Mouse (Mus musculus) ES-E14 (cell line): ENCODE data around the gene Glycam1. TPM values are rescaled to one million over a fixed set of nuclear protein-coding genes. Genes with fewer than 3 reads are reported as not detected.

Experiments used
- DNase-seq: peaks from one replicate; pipeline ENCODE4 v3.0.0-alpha.2; 2013; ENCODE audit warnings: low read depth, low spot score
- H3K27ac ChIP-seq: 2 replicates; pipeline ENCODE4 v1.5.1; 2012; ENCODE audit warnings: low read depth, mild to moderate bottlenecking, low read length, moderate library complexity, mixed read lengths; ENCODE audit not compliant: poor library complexity, insufficient read depth, severe bottlenecking
- H3K36me3 ChIP-seq: 2 replicates; pipeline ENCODE4 v1.6.1; 2012; ENCODE audit warnings: mild to moderate bottlenecking, low read length, moderate library complexity, mixed read lengths; ENCODE audit not compliant: control insufficient read depth, poor library complexity, insufficient read depth, severe bottlenecking
- H3K4me1 ChIP-seq, 2 experiments: fragments of 150-350 bp in 1 of 2; sonication (generic) in 1 of 2; 2 replicates each; pipeline ENCODE4 v1.6.1; 2012; ENCODE audit warnings: low read length in 2 of 2, mild to moderate bottlenecking in 1 of 2, mixed read lengths in 1 of 2; ENCODE audit not compliant: control insufficient read depth in 2 of 2, insufficient read depth in 2 of 2, poor library complexity in 1 of 2
- H3K4me3 ChIP-seq, 2 experiments: fragments of 150-350 bp in 1 of 2; sonication (generic) in 1 of 2; 2 replicates each; pipeline ENCODE4 v1.5.1; 2012; ENCODE audit warnings: low read length in 2 of 2, low read depth in 1 of 2, mild to moderate bottlenecking in 1 of 2, mixed read lengths in 1 of 2; ENCODE audit not compliant: insufficient read depth in 1 of 2, poor library complexity in 1 of 2, severe bottlenecking in 1 of 2
- H3K9ac ChIP-seq: 2 replicates; pipeline ENCODE4 v1.6.1; 2012; ENCODE audit warnings: low read depth, mild to moderate bottlenecking, low read length, mixed read lengths; ENCODE audit not compliant: poor library complexity, insufficient read depth, severe bottlenecking
- H3K9me3 ChIP-seq: fragments of 150-350 bp; sonication (generic); 2 replicates; pipeline ENCODE4 v1.6.1; 2012; ENCODE audit warnings: low read depth, mild to moderate bottlenecking, low read length; ENCODE audit not compliant: control insufficient read depth, insufficient read depth
- CHD2 ChIP-seq: IDR thresholded peaks from 2 replicates; pipeline ENCODE4 v1.6.1; 2014; ENCODE audit warnings: mild to moderate bottlenecking, low read depth, low read length, inconsistent platforms
- HCFC1 ChIP-seq: IDR thresholded peaks from 2 replicates; pipeline ENCODE4 v1.6.1; 2012; ENCODE audit warnings: low read length, inconsistent platforms, borderline replicate concordance; ENCODE audit not compliant: insufficient read depth
- MAFK ChIP-seq: IDR thresholded peaks from 2 replicates; pipeline ENCODE4 v1.6.1; 2014; ENCODE audit warnings: mild to moderate bottlenecking, low read depth, low read length, inconsistent platforms; ENCODE audit not compliant: insufficient read depth
- ZC3H11A ChIP-seq: IDR thresholded peaks from 2 replicates; pipeline ENCODE4 v1.6.1; 2012; ENCODE audit warnings: low read depth, mild to moderate bottlenecking, inconsistent platforms, low read length, borderline replicate concordance
- ZNF384 ChIP-seq: IDR thresholded peaks from 2 replicates; pipeline ENCODE4 v1.6.1; 2012; ENCODE audit warnings: low read depth, low read length, inconsistent platforms
- in situ Hi-C, 2 experiments: fragments of 600-800 bp; cut with MboI; formaldehyde crosslinking; loops; one replicate each; pipeline ENCODE4 v1.15.1; 2025; ENCODE audit warnings: low sequenced_read_pairs in 2 of 2, inconsistent platforms in 1 of 2; ENCODE audit not compliant: unreplicated experiment in 2 of 2
- total RNA-seq: library from RNA; depleted of rRNA; stranded (reverse); fragments of 300-350 nt; gene quantifications from 2 replicates; pipeline ENCODE4 v1.2.3, GENCODE M21; 2012

Glycam1 gene
- total RNA-seq, 1 experiment, result not detected

GRCm38 (mm10) chr15:103519386-103520378 lies 45.2 kb downstream of the Glycam1 start:
- in situ Hi-C loops, result no loop called here
- Histone ChIP-seq H3K4me1 (peaks cover 17 to 38% of the 10 kb centered on the region in 2 experiments; a peak in 3 of 4 replicates), H3K9me3 (no peaks in the 10 kb centered on the region), H3K36me3 (peaks cover 7% of the 10 kb centered on the region; the same call in 1 of the 2 replicates), H3K27ac (peak overlapping the region; percentile 96), H3K9ac (0 out of 2 replicates have a peak overlapping the region, but pooled peaks have one; percentile 10), H3K4me3 (no peak overlapping the region)
- DNase-seq, result peak; percentile 70
- TF ChIP-seq ZC3H11A (no peak), MAFK (0 out of 2 replicates have a peak, but pooled peaks have one; percentile 24)

- in situ Hi-C loops, result no loop called here
- Histone ChIP-seq H3K4me3 (peak overlapping the region in 1 of 2 experiments; percentile 4; a peak in 2 of 4 replicates), H3K9me3 (no peaks in the 10 kb centered on the region), H3K27ac (peak overlapping the region; percentile 96), H3K9ac (peak overlapping the region; percentile 20; the same call in 1 of the 2 replicates), H3K4me1 (peaks cover 17 to 37% of the 10 kb centered on the region in 2 experiments; a peak in 3 of 4 replicates), H3K36me3 (peaks cover 2% of the 10 kb centered on the region; the same call in 1 of the 2 replicates)
- no peak for TF ChIP-seq ZNF384
- no peak for DNase-seq
Observed at GRCm38 (mm10) chr15:103518600-103519385, 46.1 kb downstream of the Glycam1 start.

- TF ChIP-seq HCFC1 (no peak), ZNF384 (no peak), MAFK (no peak), CHD2 (no peak), ZC3H11A (no peak)
- Histone ChIP-seq H3K4me3 (peak overlapping the region in 1 of 2 experiments; percentile 87; a peak in 2 of 4 replicates), H3K27ac (no peak overlapping the region), H3K4me1 (peaks cover 6 to 18% of the 10 kb centered on the region in 2 experiments; a peak in 2 of 4 replicates), H3K36me3 (no peaks in the 10 kb centered on the region), H3K9ac (no peak overlapping the region), H3K9me3 (no peaks in the 10 kb centered on the region)
- in situ Hi-C loops, result no loop called here
- no peak for DNase-seq
Observed at GRCm38 (mm10) chr15:103514914-103515313, 50.0 kb downstream of the Glycam1 start.

GRCm38 (mm10) chr15:103514119-103514518 lies 50.8 kb downstream of the Glycam1 start:
- H3K9ac ChIP-seq, result no peak overlapping the region; the same call in 1 of the 2 replicates

More at GRCm38 (mm10) chr15:103514119-103514518, 50.8 kb downstream of the Glycam1 start:
- no peaks in the 10 kb centered on the region for H3K9me3 ChIP-seq
- in situ Hi-C loops, result no loop called here
- H3K27ac ChIP-seq, result no peak overlapping the region
- H3K36me3 ChIP-seq, result no peaks in the 10 kb centered on the region
- DNase-seq, result peak; percentile 83
- H3K4me1 ChIP-seq, result peaks cover 6 to 16% of the 10 kb centered on the region in 2 experiments; a peak in 2 of 4 replicates
- no peak for TF ChIP-seq MAFK
- no peak for TF ChIP-seq ZC3H11A
- no peak for TF ChIP-seq ZNF384
- no peak for TF ChIP-seq HCFC1
- TF ChIP-seq CHD2, result no peak
- H3K4me3 ChIP-seq, result peak overlapping the region; percentile 35 to 87; a peak in 3 of 4 replicates
